Mouse (Mus musculus) layer of hippocampus, adult 8-10 months (tissue): Measurements from ENCODE around the gene Cavin4. TPM values are rescaled to one million over a fixed set of nuclear protein-coding genes. Genes with fewer than 3 reads are reported as not detected.

ENCODE experiments used
- total RNA-seq, 4 experiments: library from RNA; stranded (reverse); gene quantifications; 2 replicates each; pipeline ENCODE4 v1.2.4; 2022

Gene Cavin4
- total RNA-seq, 4 experiments from 2014 or later: 1.5 to 3.4 (median 2.3) TPM

Other genes with a start within 250 kb of the Cavin4 start
- 10 to 100 TPM; 22.5 to 36.6 (median 30.4) TPM for gene Tex10, start 190.1 kb upstream of the Cavin4 start, total RNA-seq
- gene Msantd3, start 123.6 kb upstream of the Cavin4 start, total RNA-seq: 10 to 100 TPM; 17.4 to 20.3 (median 19.1) TPM
- gene Tmeff1, start 78.3 kb upstream of the Cavin4 start, total RNA-seq: 100 to 1,000 TPM; 110 to 118 (median 116) TPM